Mouse (Mus musculus) brain, embryonic 14.5 days (tissue): ENCODE results near the gene Mbnl1.

ENCODE experiments used
- CTCF ChIP-seq: fragments of 200-500 bp; IDR thresholded peaks from 2 replicates; pipeline ENCODE4 v1.5.1; 2012; ENCODE audit warnings: inconsistent platforms, mild to moderate bottlenecking, moderate library complexity, borderline replicate concordance; ENCODE audit not compliant: insufficient read depth, insufficient read length; ENCODE audit errors: extremely low read depth
- POLR2A ChIP-seq: fragments of 200-500 bp; IDR thresholded peaks from 2 replicates; pipeline ENCODE4 v1.6.1; 2012; ENCODE audit warnings: mild to moderate bottlenecking, inconsistent platforms, borderline replicate concordance; ENCODE audit not compliant: poor library complexity, insufficient read depth, insufficient read length, severe bottlenecking; ENCODE audit errors: extremely low read depth

DNA sequence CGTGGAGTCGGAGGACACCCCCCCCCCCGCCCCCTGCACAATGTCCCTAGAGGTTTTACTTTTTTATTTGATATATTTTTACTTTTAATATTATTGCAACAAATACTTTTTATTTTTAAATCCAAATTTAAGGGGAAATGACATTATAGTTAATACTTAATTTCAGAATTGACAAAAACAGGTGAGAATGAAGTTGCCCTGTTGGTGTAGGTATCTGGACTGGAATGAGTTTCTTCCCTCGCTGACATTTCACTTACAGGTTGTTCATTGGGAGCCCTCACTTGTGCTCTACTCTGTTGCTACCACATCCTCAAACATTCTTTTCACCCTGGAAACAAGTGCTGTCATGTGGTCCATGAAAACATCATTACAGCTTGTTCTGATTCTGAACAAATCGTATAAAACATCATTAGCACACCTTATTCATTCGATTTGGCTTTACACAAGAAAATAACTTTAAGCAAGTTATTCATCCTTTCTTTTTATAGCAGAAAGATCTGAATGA lies 4.2 kb downstream of the Mbnl1 start:
- TF ChIP-seq POLR2A = no peak
- TF ChIP-seq CTCF = no peak
